Mouse (Mus musculus) thymus, adult 2 months (tissue): Measurements from ENCODE around the gene Afg1l.

Experiments
- CTCF ChIP-seq: fragments of 200-500 bp; IDR thresholded peaks from 2 replicates; pipeline ENCODE4 v1.5.1; 2012; ENCODE audit warnings: mild to moderate bottlenecking, control low read depth, low read length, moderate library complexity, borderline replicate concordance; ENCODE audit not compliant: control insufficient read depth, poor library complexity, insufficient read depth; ENCODE audit errors: extremely low read depth
- POLR2A ChIP-seq: fragments of 200-500 bp; IDR thresholded peaks from 2 replicates; pipeline ENCODE4 v1.6.1; 2012; ENCODE audit warnings: mild to moderate bottlenecking, low read length, control low read depth, moderate library complexity; ENCODE audit not compliant: control insufficient read depth, poor library complexity, insufficient read depth; ENCODE audit errors: extremely low read depth

- TF ChIP-seq POLR2A (no peak), CTCF (no peak; the same call in 1 of the 2 replicates)
These were observed 200.0 kb downstream of the Afg1l start for GRCm38 (mm10) chr10:42278307-42278850.
